Mouse (Mus musculus): ENCODE measurements around the gene Plxdc2. TPM values are rescaled to one million over a fixed set of nuclear protein-coding genes. Genes with fewer than 3 reads are reported as not detected.
"Not testable (repeated sequence)": the region's sequence is repeated elsewhere in the genome, so short reads cannot be mapped to it uniquely, and the experiment has no call there.

Plxdc2 gene
- polyA plus RNA-seq, 1 experiment from 2014 or later: 9.7 TPM

DNA sequence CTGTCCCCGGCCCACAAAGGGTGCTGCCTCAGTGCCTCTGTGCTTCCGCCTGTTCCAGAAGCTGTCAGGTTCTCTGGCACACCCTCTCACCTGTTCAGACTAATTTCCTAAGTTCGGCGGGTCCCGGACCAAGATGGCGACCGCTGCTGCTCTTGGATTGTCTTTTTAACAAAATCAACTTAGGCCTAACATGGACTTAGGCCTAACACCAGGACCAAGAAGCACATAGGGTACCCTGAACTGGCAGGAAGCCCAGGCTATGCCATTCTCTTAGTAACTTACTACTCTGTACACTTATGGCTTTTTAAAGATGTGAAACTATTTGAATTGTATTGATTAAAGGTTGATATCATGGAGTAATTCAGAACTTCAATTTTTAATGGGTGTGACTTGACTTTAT, 413.0 kb downstream of the Plxdc2 start:
- not testable (repeated sequence) for H3K9ac ChIP-seq (ENCODE audit: low read length); H3K9me3 ChIP-seq (replicated peaks; ENCODE audit: control insufficient read depth, low read length); H3K27me3 ChIP-seq (replicated peaks; ENCODE audit: control insufficient read depth, insufficient read depth, low read length); DNase-seq (ENCODE audit: low spot score); H3K4me1 ChIP-seq (ENCODE audit: control insufficient read depth, insufficient read depth, low read length); ATAC-seq; H3K4me3 ChIP-seq (ENCODE audit: low read depth, low read length); H3K27ac ChIP-seq (ENCODE audit: low read depth, low read length); H3K4me2 ChIP-seq (ENCODE audit: low read length); H3K36me3 ChIP-seq (ENCODE audit: control insufficient read depth, insufficient read depth, low read length)
- WGBS: 96% methylated on average over 5 of the region's 7 CpGs

DNA sequence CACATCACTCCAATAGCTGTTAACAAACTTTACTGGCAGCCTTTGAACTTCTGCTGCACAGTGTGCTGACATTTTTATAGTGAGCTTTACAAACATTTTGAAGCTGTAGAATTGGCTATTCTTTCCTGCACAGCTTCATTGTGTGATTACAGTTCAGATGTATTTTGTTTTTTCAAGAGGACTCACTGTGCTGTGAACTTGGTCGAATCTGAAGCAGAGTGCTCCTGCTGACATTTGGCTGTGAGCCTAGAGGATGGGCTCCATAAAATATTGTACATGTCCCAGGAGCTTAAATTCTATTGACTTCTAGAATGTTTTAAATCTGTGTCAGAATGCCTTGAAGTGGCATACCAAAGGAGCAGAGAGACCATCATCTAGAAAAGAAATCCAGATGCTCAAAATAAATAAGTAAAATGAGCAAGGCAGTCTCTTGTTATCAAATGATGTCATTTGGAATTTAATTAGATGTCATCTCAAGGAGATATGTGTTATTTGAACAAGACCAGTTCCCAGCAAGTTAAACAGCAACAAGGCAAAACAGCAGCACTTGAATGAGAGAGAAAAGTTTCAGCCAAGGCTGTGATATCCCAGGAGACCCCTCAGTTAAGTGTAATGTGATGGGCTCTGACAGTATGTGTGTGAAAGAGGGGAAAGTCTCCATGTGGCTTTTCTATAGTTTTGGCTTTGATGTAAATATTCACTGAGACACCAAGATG, 417.5 kb downstream of the Plxdc2 start:
- Histone ChIP-seq H3K27ac (ENCODE audit: low read depth, low read length) (no peak overlapping the region), H3K4me1 (ENCODE audit: control insufficient read depth, insufficient read depth, low read length) (no peaks in the 10 kb centered on the region), H3K27me3 (replicated peaks; ENCODE audit: control insufficient read depth, insufficient read depth, low read length) (no peaks in the 10 kb centered on the region), H3K4me3 (ENCODE audit: low read depth, low read length) (no peak overlapping the region), H3K9me3 (replicated peaks; ENCODE audit: control insufficient read depth, low read length) (no peaks in the 10 kb centered on the region), H3K36me3 (ENCODE audit: control insufficient read depth, insufficient read depth, low read length) (no peaks in the 10 kb centered on the region), H3K9ac (ENCODE audit: low read length) (no peak overlapping the region), H3K4me2 (ENCODE audit: low read length) (no peak overlapping the region)
- DNase-seq (ENCODE audit: low spot score): peak; percentile 6
- 14% methylated on average over 1 of the region's 1 CpGs for WGBS
- ATAC-seq: no peak

DNA sequence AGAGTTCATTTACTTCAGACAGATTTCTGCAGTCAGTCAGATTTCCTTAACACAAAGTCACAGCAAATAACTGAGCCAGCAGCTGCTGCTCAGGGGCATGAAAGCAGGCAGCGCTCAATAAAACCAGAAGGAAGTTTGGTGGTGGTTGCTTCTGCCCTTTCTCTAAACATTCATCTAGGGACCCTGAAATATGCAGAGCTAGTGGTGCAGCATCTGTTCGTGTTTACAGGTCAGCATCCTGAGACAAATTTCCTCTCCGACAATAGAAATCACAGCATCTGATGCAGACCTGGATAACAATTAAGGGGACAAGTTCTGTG, 418.0 kb downstream of the Plxdc2 start:
- Histone ChIP-seq H3K9me3 (replicated peaks; ENCODE audit: control insufficient read depth, low read length) (no peaks in the 10 kb centered on the region), H3K4me3 (ENCODE audit: low read depth, low read length) (no peak overlapping the region), H3K36me3 (ENCODE audit: control insufficient read depth, insufficient read depth, low read length) (no peaks in the 10 kb centered on the region), H3K4me1 (ENCODE audit: control insufficient read depth, insufficient read depth, low read length) (no peaks in the 10 kb centered on the region), H3K27me3 (replicated peaks; ENCODE audit: control insufficient read depth, insufficient read depth, low read length) (no peaks in the 10 kb centered on the region), H3K27ac (ENCODE audit: low read depth, low read length) (no peak overlapping the region), H3K4me2 (ENCODE audit: low read length) (no peak overlapping the region), H3K9ac (ENCODE audit: low read length) (no peak overlapping the region)
- no peak for ATAC-seq
- 82% methylated on average over 3 of the region's 3 CpGs for WGBS
- DNase-seq (ENCODE audit: low spot score): no peak

DNA sequence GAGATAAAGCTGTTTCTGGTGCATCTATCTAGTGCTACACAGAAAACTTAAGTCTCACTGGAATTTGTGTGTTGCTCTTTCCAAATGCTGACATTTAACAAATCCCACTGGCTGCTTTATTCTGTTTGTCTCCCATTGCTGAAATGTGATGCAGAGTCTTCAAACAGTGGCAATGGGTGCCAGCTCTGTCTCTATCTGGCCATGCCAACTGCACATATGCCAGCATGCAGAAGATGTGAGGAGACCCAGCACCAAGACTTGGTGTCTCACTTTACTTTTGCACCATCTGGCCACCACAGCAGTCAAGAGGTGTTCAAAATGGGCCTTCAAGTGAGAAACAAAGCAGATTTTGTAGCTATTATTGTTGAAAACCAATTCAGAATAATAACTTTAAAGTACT, 439.2 kb downstream of the Plxdc2 start:
- Histone ChIP-seq H3K36me3 (ENCODE audit: control insufficient read depth, insufficient read depth, low read length) (no peaks in the 10 kb centered on the region), H3K9ac (ENCODE audit: low read length) (no peak overlapping the region), H3K4me2 (ENCODE audit: low read length) (no peak overlapping the region), H3K4me1 (ENCODE audit: control insufficient read depth, insufficient read depth, low read length) (no peaks in the 10 kb centered on the region), H3K9me3 (replicated peaks; ENCODE audit: control insufficient read depth, low read length) (no peaks in the 10 kb centered on the region), H3K27ac (ENCODE audit: low read depth, low read length) (no peak overlapping the region), H3K27me3 (replicated peaks; ENCODE audit: control insufficient read depth, insufficient read depth, low read length) (no peaks in the 10 kb centered on the region), H3K4me3 (ENCODE audit: low read depth, low read length) (no peak overlapping the region)
- ATAC-seq: no peak
- DNase-seq (ENCODE audit: low spot score): peak; percentile 17

All from forebrain, embryonic 14.5 days (tissue).